Mouse (Mus musculus) forebrain, embryonic 10.5 days (tissue): ENCODE measurements around the gene Pex14. TPM values are rescaled to one million over a fixed set of nuclear protein-coding genes. Genes with fewer than 3 reads are reported as not detected.

ENCODE experiments used
- DNase-seq: peaks from one replicate; pipeline ENCODE4 v3.0.0-alpha.2; 2017; ENCODE audit warnings: low spot score; ENCODE audit errors: extremely low spot score
- H3K27ac ChIP-seq: fragments of 300-500 bp; sonication (generic); 2 replicates; pipeline ENCODE4 v1.5.1; 2016; ENCODE audit warnings: mild to moderate bottlenecking
- H3K27me3 ChIP-seq: fragments of 300-500 bp; sonication (generic); 2 replicates; pipeline ENCODE4 v1.6.1; 2016; ENCODE audit warnings: mild to moderate bottlenecking; ENCODE audit not compliant: poor library complexity, severe bottlenecking
- H3K36me3 ChIP-seq: fragments of 300-500 bp; sonication (generic); replicated peaks from 2 replicates; pipeline ENCODE4 v1.6.1; 2016; ENCODE audit warnings: mild to moderate bottlenecking, moderate library complexity
- H3K4me1 ChIP-seq: fragments of 300-500 bp; sonication (generic); 2 replicates; pipeline ENCODE4 v1.6.1; 2016
- H3K4me3 ChIP-seq: fragments of 300-500 bp; sonication (generic); 2 replicates; pipeline ENCODE4 v1.5.1; 2016; ENCODE audit warnings: mild to moderate bottlenecking, moderate library complexity
- H3K9me3 ChIP-seq: fragments of 300-500 bp; sonication (generic); 2 replicates; pipeline ENCODE4 v1.6.1; 2016; ENCODE audit warnings: mild to moderate bottlenecking, moderate library complexity
- WGBS: fragments of 180-500 bp; shearing (Covaris S2); methylation state at CpG from one replicate; pipeline ENCODE4 v1.1.7; 2016; 5-methylcytosine and 5-hydroxymethylcytosine counted together
- polyA plus RNA-seq: library from polyadenylated mRNA; unstranded; fragments of >200 nt; fragmentation: Nextera tagmentation; extraction: Ambion mirVana; gene quantifications from 2 replicates; pipeline ENCODE4 v1.2.1, GENCODE M21; 2016

Gene Pex14
- polyA plus RNA-seq, 1 experiment from 2014 or later = 54.4 TPM

DNA sequence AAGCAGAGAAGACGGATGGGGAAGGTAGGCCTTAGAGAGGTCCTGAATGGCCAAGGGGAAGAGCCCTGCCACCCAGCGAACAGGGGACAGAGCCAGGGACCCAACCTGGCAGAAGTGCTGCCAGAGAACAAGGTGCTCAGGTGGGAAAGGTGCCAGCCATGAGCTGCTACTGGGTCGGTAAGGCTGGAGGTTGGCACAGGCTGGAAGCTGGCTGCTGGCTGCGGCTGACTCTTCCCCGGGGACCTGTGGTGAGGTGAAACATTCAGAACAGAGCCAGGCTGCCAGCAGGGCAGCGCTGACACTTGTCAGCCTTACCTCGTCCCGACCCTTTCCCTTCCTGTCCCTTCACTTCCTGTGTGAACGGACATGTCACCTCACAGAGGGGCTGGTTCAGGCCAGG is 171.4 kb downstream of the Pex14 start:
- H3K27ac ChIP-seq = no peak overlapping the region
- no peaks in the 10 kb centered on the region for H3K9me3 ChIP-seq
- peaks cover 61% of the 10 kb centered on the region for H3K4me1 ChIP-seq
- peaks cover 12% of the 10 kb centered on the region for H3K36me3 ChIP-seq
- H3K27me3 ChIP-seq = peaks cover 94% of the 10 kb centered on the region
- 80% methylated on average over 9 of the region's 9 CpGs for WGBS
- no peak overlapping the region for H3K4me3 ChIP-seq
- no peak for DNase-seq

DNA sequence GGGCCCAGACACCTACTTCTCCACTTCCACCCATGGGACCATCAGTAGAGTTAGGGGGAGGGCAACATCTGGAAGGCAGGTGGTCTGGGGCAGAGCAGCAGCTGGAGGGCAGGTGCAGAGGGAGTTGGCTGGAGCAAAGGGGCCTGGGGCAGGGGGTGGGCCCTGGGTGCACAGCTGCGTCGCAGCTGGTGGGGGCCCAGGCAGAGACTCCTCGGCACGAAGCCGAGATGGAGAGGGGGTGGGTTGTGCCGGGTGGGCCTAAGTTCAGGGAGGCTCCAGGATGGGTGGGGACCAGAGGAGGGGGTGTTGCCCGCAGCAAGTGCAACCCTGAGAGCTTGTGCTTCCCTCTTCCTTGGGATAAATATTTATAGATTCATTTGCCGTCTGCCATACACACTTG is 173.2 kb downstream of the Pex14 start:
- H3K4me3 ChIP-seq = no peak overlapping the region
- DNase-seq = no peak
- peak overlapping the region; percentile 48; the same call in 1 of the 2 replicates for H3K27ac ChIP-seq
- H3K27me3 ChIP-seq = peaks cover 98% of the 10 kb centered on the region
- H3K36me3 ChIP-seq = peaks cover 5% of the 10 kb centered on the region; the same call in 1 of the 2 replicates
- H3K4me1 ChIP-seq = peaks cover 79% of the 10 kb centered on the region
- H3K9me3 ChIP-seq = no peaks in the 10 kb centered on the region
- 49% methylated on average over 8 of the region's 8 CpGs for WGBS

DNA sequence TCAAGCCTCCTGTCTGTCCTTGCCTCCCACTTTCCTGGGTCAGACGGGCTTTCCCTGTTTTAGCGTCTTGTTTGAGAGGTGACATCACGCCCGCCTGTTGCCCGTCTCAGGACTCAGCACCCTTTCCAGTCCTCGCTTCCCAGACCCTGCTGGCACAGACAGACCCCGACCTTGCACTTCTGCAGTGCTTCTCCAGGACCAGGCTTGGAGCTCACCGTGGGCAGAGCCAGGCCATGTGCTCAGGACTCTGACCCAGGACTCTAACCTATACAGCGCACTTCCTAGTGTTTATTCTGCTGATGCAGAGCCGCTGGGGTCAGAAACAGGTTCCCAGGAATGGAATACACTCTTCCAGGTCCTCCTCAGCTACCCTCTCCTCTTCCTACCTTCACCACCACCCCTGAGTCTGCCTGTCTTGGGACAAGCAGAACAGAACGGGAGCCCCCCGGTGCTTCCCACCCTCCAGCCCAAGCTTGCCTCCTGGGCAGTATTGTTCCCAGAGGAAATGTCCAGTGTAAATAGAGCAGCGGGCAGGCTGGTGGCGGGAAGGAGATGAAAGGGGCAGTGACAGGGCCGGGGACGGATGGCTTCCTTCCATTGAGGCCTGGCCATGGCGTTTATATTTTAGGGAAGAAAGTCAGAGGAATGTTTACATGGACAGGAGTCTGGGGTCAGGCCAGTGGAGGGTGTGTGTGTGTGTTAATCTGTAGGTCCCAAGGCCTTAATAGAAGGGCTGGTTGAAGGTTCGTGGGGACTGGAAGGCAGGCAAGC is 173.9 kb downstream of the Pex14 start:
- DNase-seq = no peak
- H3K4me1 ChIP-seq = peaks cover 79% of the 10 kb centered on the region
- peaks cover 5% of the 10 kb centered on the region; the same call in 1 of the 2 replicates for H3K36me3 ChIP-seq
- 29% methylated on average over 18 of the region's 18 CpGs for WGBS
- H3K27ac ChIP-seq = peak overlapping the region; percentile 48
- peaks cover 98% of the 10 kb centered on the region for H3K27me3 ChIP-seq
- H3K9me3 ChIP-seq = no peaks in the 10 kb centered on the region
- no peak overlapping the region for H3K4me3 ChIP-seq

DNA sequence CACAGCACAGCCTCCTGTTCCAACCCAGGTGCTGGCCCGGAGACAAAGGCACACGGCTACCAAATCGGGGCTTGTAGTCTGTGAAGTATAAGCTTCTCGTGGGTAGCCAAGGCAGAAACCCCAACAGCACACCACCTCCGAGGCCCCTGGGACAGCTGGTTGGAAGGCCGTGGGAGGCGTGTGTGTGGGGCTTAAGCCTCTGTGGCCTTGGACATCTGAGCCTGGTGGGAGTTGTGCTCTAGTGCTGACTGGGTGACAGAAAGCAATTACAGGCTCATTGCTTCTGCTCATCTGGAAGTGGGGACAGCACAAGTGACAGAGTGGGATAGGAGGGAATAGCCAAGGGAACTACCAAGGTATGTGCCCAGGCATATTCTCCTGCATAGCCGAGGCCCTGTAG is 175.7 kb downstream of the Pex14 start:
- DNase-seq = no peak
- Histone ChIP-seq H3K27ac (0 out of 2 replicates have a peak overlapping the region, but pooled peaks have one; percentile 22), H3K9me3 (no peaks in the 10 kb centered on the region), H3K4me1 (peaks cover 87% of the 10 kb centered on the region), H3K36me3 (peaks cover 3% of the 10 kb centered on the region; the same call in 1 of the 2 replicates), H3K4me3 (no peak overlapping the region), H3K27me3 (peaks cover 100% of the 10 kb centered on the region)
- 75% methylated on average over 8 of the region's 8 CpGs for WGBS

DNA sequence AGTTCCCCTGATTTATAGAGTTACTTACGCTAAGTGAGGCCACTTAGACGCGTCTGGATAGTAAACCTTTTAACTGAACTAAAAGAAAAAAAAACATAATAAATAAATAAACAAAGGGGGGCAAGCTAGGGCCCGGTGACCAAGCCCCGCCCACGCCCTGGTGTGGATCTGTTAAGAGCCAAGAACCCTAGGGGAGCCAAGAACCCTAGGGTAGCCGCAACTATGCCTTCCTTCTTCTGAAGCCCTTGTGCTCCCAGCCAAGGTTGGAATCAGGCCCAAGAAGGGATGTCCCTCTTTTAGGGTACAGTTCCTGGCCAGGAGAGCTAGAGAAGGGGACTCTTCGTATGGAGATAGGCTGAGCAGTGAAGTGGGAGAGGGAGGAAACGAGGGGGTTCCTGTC is 176.3 kb downstream of the Pex14 start:
- Histone ChIP-seq H3K27ac (0 out of 2 replicates have a peak overlapping the region, but pooled peaks have one; percentile 22), H3K36me3 (no peaks in the 10 kb centered on the region), H3K27me3 (peaks cover 100% of the 10 kb centered on the region), H3K4me1 (peaks cover 92% of the 10 kb centered on the region), H3K9me3 (no peaks in the 10 kb centered on the region), H3K4me3 (no peak overlapping the region)
- no peak for DNase-seq
- whole genome bisulfite sequencing = 81% methylated on average over 9 of the region's 9 CpGs

DNA sequence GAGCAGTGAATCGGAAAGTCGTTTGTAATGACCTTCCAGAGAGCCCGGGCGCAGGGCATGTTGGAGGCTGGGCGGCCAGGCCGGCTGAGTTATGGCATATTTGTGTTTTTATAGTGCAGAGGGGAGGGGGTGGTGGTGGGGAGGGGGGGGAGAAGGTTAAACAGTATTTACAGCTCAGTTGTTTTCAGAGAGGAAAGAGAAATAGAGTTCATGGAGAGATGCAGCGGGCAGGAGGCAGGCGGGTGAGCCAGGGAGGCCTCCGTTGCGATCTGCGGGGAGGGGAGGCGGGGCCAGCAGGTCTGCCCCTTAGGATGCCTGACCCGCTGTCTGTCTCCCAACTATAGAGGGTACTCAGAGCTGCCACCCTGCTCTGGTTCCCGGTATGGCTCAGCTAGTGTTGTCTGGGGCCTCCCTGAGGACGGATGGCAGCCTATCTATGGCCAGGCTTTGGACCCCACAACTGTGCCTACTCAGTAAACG is 177.4 kb downstream of the Pex14 start:
- 6% methylated on average over 15 of the region's 16 CpGs for WGBS
- Histone ChIP-seq H3K4me3 (peak overlapping the region; percentile 39), H3K27ac (peak overlapping the region; percentile 54), H3K27me3 (peaks cover 100% of the 10 kb centered on the region), H3K4me1 (peaks cover 99% of the 10 kb centered on the region), H3K9me3 (no peaks in the 10 kb centered on the region), H3K36me3 (no peaks in the 10 kb centered on the region)
- DNase-seq = no peak

DNA sequence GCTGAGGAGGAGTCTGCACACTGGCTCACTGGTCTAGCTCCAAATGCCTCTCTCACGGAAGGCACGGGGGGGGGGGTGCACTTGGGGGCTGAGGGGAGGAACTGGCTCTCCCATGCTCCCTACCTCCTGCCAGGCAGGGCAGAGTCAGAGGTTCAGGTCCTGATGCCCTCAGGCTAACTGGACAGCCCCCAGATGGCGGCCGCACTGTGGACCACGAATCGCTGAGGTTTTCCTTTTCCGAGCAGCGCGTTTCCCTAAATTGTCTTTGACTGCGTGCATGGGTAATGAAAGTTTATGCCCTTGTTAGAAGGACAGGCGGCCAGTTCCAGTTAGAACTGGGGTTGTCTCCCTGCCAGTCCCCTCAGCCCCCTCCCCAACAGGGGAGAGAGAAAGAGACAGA is 179.1 kb downstream of the Pex14 start:
- WGBS = 59% methylated on average over 11 of the region's 11 CpGs
- H3K9me3 ChIP-seq = no peaks in the 10 kb centered on the region
- no peak for DNase-seq
- H3K4me1 ChIP-seq = peaks cover 93% of the 10 kb centered on the region
- H3K36me3 ChIP-seq = no peaks in the 10 kb centered on the region
- no peak overlapping the region for H3K4me3 ChIP-seq
- H3K27me3 ChIP-seq = peaks cover 97% of the 10 kb centered on the region
- H3K27ac ChIP-seq = 0 out of 2 replicates have a peak overlapping the region, but pooled peaks have one; percentile 7

DNA sequence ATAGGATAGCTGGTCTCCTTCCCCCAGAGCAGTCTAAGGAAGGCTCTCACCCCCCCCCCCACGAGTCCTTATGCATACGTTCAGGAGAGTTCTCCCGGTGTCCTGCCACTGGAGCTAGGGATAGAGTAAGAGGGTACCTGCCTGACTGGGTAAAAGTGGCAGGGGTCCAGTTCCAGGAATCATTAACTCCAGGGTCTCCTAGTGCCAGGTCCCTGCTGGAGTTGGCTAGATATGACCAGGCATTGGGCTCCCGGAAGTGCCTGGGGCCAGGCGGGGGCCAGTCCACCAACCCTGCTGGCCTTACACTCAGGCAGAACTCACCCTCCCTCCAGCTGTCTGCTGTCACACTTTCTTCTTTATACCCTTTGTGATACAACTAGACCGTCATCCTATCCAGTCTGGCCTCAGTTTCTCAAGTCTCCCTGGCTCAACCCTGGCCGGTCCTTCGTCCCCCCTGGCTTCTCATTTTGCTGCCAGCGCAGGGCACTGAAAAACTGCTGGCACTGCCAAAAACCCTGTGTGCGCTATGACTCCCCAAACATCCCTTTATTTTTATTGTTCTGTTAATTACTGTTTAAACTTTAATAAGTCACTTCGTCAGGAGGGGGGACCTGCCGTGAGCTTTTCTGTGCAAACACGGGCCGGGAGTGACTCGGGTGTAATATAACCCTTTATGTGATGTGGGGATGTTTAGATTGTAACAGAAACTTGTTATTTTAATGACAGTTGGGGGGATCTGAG is 180.8 kb downstream of the Pex14 start:
- WGBS = 74% methylated on average over 15 of the region's 15 CpGs
- no peaks in the 10 kb centered on the region for H3K36me3 ChIP-seq
- 0 out of 2 replicates have a peak overlapping the region, but pooled peaks have one; percentile 6 for H3K27ac ChIP-seq
- no peak overlapping the region for H3K4me3 ChIP-seq
- peaks cover 96% of the 10 kb centered on the region for H3K27me3 ChIP-seq
- peaks cover 94% of the 10 kb centered on the region for H3K4me1 ChIP-seq
- DNase-seq = no peak
- H3K9me3 ChIP-seq = no peaks in the 10 kb centered on the region

DNA sequence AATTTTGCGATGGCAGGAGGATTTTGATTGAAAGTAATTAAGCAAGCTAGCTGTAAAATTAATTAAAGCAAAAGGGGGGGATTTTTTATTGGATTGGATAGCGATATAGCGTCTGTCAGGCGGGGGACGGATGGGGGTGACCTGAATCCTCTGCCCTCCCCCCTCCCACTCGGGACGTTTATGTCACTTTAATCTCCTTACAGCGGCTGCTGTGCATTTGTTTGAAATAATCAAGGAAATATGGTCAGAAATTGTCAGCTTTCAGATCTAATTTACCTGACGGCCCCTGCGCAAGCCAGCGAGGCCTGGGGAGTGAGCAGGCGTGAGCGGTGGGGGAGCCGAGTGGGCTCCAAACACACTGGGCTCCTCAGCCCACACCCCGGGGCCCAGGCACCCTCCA is 183.8 kb downstream of the Pex14 start:
- H3K4me1 ChIP-seq = peaks cover 91% of the 10 kb centered on the region
- no peak for DNase-seq
- H3K27me3 ChIP-seq = peaks cover 93% of the 10 kb centered on the region
- no peaks in the 10 kb centered on the region for H3K9me3 ChIP-seq
- no peaks in the 10 kb centered on the region for H3K36me3 ChIP-seq
- no peak overlapping the region for H3K4me3 ChIP-seq
- 86% methylated on average over 15 of the region's 15 CpGs for WGBS
- H3K27ac ChIP-seq = 0 out of 2 replicates have a peak overlapping the region, but pooled peaks have one; percentile 17

DNA sequence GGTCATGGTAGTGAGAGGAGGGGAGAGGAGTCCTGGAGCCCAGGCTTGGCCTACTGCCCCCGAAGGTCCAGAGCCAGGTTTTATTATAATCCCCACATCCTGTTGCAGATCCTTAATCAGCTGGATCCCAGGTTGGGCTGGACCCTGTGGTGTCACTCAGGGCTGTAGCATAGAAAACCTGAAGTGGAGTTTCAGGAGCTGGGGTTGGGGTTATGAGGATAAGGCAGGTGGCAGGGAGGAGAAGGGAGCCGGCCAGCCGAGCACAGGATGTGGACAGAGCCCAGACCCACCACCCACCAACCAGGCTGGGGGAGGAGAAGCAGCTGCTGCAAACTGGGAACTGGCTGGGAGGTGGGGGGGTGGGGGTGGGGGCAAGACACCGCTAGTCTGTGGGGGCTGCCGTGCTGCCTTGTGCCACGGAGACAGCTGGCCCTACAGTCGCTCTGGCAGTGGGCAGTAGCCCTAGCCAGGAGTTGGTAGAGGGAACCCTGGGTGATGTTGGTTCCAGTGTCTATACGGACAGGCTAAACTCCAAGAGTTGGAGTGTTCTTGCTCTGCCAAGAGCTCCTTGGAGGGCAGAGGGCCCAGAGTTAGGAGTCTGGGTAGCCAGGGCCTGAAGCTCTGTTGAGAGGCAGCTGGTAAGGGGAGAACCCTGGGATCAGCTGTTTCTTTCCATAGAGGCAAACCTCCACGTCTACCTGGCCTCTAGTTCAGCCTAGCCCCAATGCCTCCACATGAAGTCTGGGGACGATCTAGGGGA is 184.6 kb downstream of the Pex14 start:
- Histone ChIP-seq H3K36me3 (no peaks in the 10 kb centered on the region), H3K9me3 (no peaks in the 10 kb centered on the region), H3K27ac (peak overlapping the region; percentile 58), H3K27me3 (peaks cover 85% of the 10 kb centered on the region), H3K4me1 (peaks cover 89% of the 10 kb centered on the region), H3K4me3 (no peak overlapping the region)
- peak; percentile 78 for DNase-seq
- 48% methylated on average over 10 of the region's 10 CpGs for WGBS

DNA sequence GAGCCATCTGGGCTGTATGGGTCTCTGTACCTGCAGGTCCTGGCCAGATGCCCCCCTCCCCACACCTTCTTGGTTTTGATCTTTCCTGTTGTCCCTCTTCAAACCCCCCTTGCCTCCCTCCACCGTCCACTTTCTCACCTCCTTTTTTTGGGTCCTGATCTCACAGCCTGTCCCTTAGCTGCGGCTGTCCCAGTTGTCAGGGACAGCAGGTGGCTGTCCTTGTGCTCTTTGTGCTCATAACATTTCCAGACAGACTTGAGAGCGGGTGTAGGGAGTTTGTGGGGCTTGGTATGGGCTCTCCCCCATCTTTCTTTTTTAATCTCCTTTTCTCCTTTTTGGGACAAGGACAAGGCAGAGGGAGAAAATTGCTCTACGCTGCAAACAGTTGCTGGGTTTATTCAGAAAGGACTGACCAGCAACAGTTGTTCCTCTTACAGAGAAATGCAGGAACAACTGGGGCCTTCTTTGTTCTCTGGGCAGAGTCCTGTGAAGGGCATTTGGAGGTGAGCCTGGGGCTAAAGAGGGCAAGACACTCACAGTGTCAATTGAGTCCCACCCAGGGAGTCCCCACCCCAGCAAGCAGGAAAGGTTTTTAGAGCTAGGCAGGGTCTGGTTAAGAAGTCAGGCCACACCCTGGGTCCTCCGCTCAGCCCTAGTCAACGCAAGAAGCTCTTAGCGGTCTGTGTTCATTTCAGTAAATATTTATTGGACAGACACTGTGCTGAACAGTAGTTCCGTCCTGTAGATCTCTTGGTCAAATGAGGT is 186.7 kb downstream of the Pex14 start:
- H3K27me3 ChIP-seq = peaks cover 65% of the 10 kb centered on the region
- peaks cover 89% of the 10 kb centered on the region for H3K4me1 ChIP-seq

DNA sequence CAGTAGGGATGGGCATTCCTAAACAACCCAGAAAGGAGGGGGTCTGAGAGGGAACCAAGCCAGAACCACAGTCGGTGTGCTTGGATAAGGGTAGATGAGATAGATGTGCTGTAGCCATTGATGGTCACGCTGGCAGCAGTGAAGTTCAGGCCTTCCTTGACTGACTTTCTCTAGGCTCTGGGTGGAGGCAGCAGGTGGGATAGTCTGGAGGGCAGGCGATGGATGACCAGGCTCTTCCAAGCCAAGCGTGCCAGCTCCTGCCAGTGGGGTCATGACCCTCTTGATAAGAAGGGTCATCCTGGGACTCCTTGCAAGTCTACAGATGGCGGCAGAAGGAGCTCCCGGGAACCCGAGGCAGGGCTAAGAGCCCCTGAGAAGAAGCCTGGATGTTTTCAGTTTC is 187.5 kb downstream of the Pex14 start:
- Histone ChIP-seq H3K4me1 (peaks cover 89% of the 10 kb centered on the region), H3K27ac (peak overlapping the region; percentile 17; the same call in 1 of the 2 replicates), H3K9me3 (no peaks in the 10 kb centered on the region), H3K36me3 (no peaks in the 10 kb centered on the region), H3K4me3 (no peak overlapping the region), H3K27me3 (peaks cover 62% of the 10 kb centered on the region)
- no peak for DNase-seq
- WGBS = 63% methylated on average over 7 of the region's 7 CpGs

More for the DNA sequence above, 186.7 kb downstream of the Pex14 start:
- Histone ChIP-seq H3K4me3 (no peak overlapping the region), H3K27ac (peak overlapping the region; percentile 17; the same call in 1 of the 2 replicates), H3K36me3 (no peaks in the 10 kb centered on the region), H3K9me3 (no peaks in the 10 kb centered on the region)
- WGBS = 66% methylated on average over 8 of the region's 8 CpGs
- DNase-seq = no peak
